In genomic region chr5:113147994-113148471, GRCm38 (mm10) we compare ENCODE assay signal across 13 mouse cellular contexts.
A peak's percentile ranks its signal among the peaks of the same experiment; 100 is the strongest.
DNase-seq lines count a peak whose midpoint lies in the region; ATAC-seq and TF ChIP-seq lines count a peak whose summit lies in the region.
"Had no signal": no experiment of that assay in that cellular context is flagged by ENCODE, and none has a peak within 500 bp of the region (broad histone marks: within the 10 kb centered on the region; RNA-seq: fewer than 3 reads in every experiment).

No protein-coding gene starts in this region.

- no peak for DNase-seq in heart, postnatal 4 days
- DNase-seq in spleen, adult 18-20 months, result no peak
- DNase-seq in ovary, postnatal 36 days (ENCODE audit: low spot score), result no peak
- DNase-seq: heart, adult 11 months; kidney, adult 2 months; thymus, postnatal 36 days had no signal

- no peak overlapping the region for H3K4me2 ChIP-seq in heart, embryonic 13.5 days
- H3K4me2 ChIP-seq in embryonic facial prominence, embryonic 15.5 days (replicated peaks), result no peak overlapping the region
- H3K4me2 ChIP-seq in limb, embryonic 15.5 days, result no peak overlapping the region
- H3K4me2 ChIP-seq: hindbrain, embryonic 13.5 days had no signal

- no peak overlapping the region for H3K4me3 ChIP-seq in heart, embryonic 13.5 days
- no peak overlapping the region for H3K4me3 ChIP-seq in cortical plate, adult 2 months (ENCODE audit: insufficient read depth, low read length)
- H3K4me3 ChIP-seq in embryonic facial prominence, embryonic 15.5 days (replicated peaks), result no peak overlapping the region
- no peak overlapping the region for H3K4me3 ChIP-seq in limb, embryonic 15.5 days
- H3K4me3 ChIP-seq: hindbrain, embryonic 13.5 days had no signal

- no peak for TF ChIP-seq POLR2A in cortical plate, adult 2 months (IDR thresholded peaks at IDR 0.05; ENCODE audit: extremely low read depth, insufficient read depth, low read length)

- no peaks in the 10 kb centered on the region for H3K27me3 ChIP-seq in heart, embryonic 13.5 days (replicated peaks)
- H3K27me3 ChIP-seq in embryonic facial prominence, embryonic 15.5 days, result no peaks in the 10 kb centered on the region
- no peaks in the 10 kb centered on the region for H3K27me3 ChIP-seq in limb, embryonic 15.5 days
- H3K27me3 ChIP-seq: hindbrain, embryonic 13.5 days had no signal

- no peak for ATAC-seq in heart, embryonic 13.5 days (ENCODE audit: extremely low read depth, insufficient number of reproducible peaks, low FRiP score, low TSS enrichment)
- ATAC-seq in embryonic facial prominence, embryonic 15.5 days (ENCODE audit: insufficient number of reproducible peaks, low FRiP score, low TSS enrichment, low read depth), result no peak
- no peak for ATAC-seq in limb, embryonic 15.5 days (ENCODE audit: insufficient number of reproducible peaks, low FRiP score, low TSS enrichment, low read depth)
- ATAC-seq: CD4-positive, CD25-positive, alpha-beta regulatory T cell, adult 4 months had no signal

- WGBS in heart, embryonic 13.5 days, result 54% methylated on average over 13 of the region's 13 CpGs
- WGBS in embryonic facial prominence, embryonic 15.5 days, result 54% methylated on average over 13 of the region's 13 CpGs
- WGBS in limb, embryonic 15.5 days, result 55% methylated on average over 13 of the region's 13 CpGs

- peaks cover 61% of the 10 kb centered on the region for H3K4me1 ChIP-seq in heart, embryonic 13.5 days
- H3K4me1 ChIP-seq in cortical plate, adult 2 months (ENCODE audit: control insufficient read depth, insufficient read depth, low read length), result peaks cover 19% of the 10 kb centered on the region
- peaks cover 58% of the 10 kb centered on the region for H3K4me1 ChIP-seq in embryonic facial prominence, embryonic 15.5 days
- H3K4me1 ChIP-seq in limb, embryonic 15.5 days, result peaks cover 52% of the 10 kb centered on the region

- H3K36me3 ChIP-seq in heart, embryonic 13.5 days, result no peaks in the 10 kb centered on the region
- H3K36me3 ChIP-seq in embryonic facial prominence, embryonic 15.5 days, result no peaks in the 10 kb centered on the region
- H3K36me3 ChIP-seq in limb, embryonic 15.5 days, result no peaks in the 10 kb centered on the region
- H3K36me3 ChIP-seq: hindbrain, embryonic 13.5 days had no signal

- no peaks in the 10 kb centered on the region for H3K9me3 ChIP-seq in heart, embryonic 13.5 days
- no peaks in the 10 kb centered on the region for H3K9me3 ChIP-seq in embryonic facial prominence, embryonic 15.5 days (replicated peaks)
- no peaks in the 10 kb centered on the region for H3K9me3 ChIP-seq in limb, embryonic 15.5 days
- H3K9me3 ChIP-seq: hindbrain, embryonic 13.5 days had no signal

- peak overlapping the region; percentile 56; the same call in 1 of the 2 replicates for H3K9ac ChIP-seq in heart, embryonic 13.5 days
- H3K9ac ChIP-seq in embryonic facial prominence, embryonic 15.5 days, result no peak overlapping the region
- H3K9ac ChIP-seq in limb, embryonic 15.5 days, result no peak overlapping the region

- TF ChIP-seq CTCF in cortical plate, adult 2 months (IDR thresholded peaks at IDR 0.05; ENCODE audit: extremely low read depth, insufficient read depth, low read length), result no peak

- H3K27ac ChIP-seq in heart, embryonic 13.5 days (replicated peaks), result peak overlapping the region; percentile 54; the same call in 1 of the 2 replicates
- peak overlapping the region; percentile 88 for H3K27ac ChIP-seq in cortical plate, adult 2 months (ENCODE audit: insufficient read depth, low read length)
- H3K27ac ChIP-seq in embryonic facial prominence, embryonic 15.5 days (replicated peaks), result peak overlapping the region; percentile 49; the same call in 1 of the 2 replicates
- peak overlapping the region; percentile 43 for H3K27ac ChIP-seq in limb, embryonic 15.5 days
- H3K27ac ChIP-seq: hindbrain, embryonic 13.5 days; macrophage had no signal
